Comparison of ENCODE assay signal across 1 mouse cellular context in the genomic region with DNA sequence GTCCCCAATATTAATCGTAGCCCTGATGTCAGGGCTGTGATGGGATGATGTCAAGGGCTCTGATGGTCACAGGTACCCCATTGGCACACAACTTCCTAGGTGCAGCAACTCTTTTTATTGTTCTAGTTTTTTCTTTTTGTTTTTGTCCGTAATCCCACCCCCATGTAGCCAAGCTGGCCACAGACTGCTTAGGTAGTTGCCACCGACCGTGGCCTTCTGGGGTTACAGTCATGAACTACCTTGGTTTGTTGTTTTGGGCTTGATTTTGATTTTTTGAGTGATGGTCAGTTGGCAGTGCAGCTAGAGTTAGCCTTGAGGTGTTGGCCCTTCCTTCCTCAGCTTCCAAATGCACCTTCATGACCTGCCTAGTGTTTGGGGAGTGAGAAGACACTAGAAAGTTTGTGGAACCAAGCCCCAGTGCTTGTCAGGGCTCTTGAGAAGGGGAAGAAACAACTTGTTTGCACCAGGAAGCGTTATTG.
TF ChIP-seq lines count a peak whose summit lies in the region.

A gene (minus strand): TSS at position 51 of the 479 bp plus-strand sequence.

TF ChIP-seq in MEL, 35 proteins besides CTCF, POLR2A, EP300 and RAD21 (continued from another document):
- no peak for TF ChIP-seq E2F4 (IDR thresholded peaks at IDR 0.05; ENCODE audit: borderline replicate concordance, low read depth, low read length)
- TF ChIP-seq ZC3H11A (IDR thresholded peaks at IDR 0.05; ENCODE audit: low read depth, low read length): no peak
- no peak for TF ChIP-seq NRF1 (IDR thresholded peaks at IDR 0.05; ENCODE audit: insufficient read depth, low read depth, low read length, poor library complexity, severe bottlenecking)
- no peak; the same call in 1 of the 2 replicates for TF ChIP-seq SIN3A (IDR thresholded peaks at IDR 0.05; ENCODE audit: low read length)
- TF ChIP-seq HCFC1 (IDR thresholded peaks at IDR 0.05; ENCODE audit: low read depth, low read length): no peak
- no peak for TF ChIP-seq ETS1 (IDR thresholded peaks at IDR 0.05; ENCODE audit: low read depth, low read length)
- no peak; the same call in 1 of the 2 replicates for TF ChIP-seq ELF1 (IDR thresholded peaks at IDR 0.05; ENCODE audit: low read depth, low read length)
- TF ChIP-seq USF2 (IDR thresholded peaks at IDR 0.05; ENCODE audit: borderline replicate concordance in 1 of 2, insufficient read depth in 1 of 2, low read depth in 1 of 2, low read length in 2 of 2): no peak
- no peak for TF ChIP-seq MXI1 (IDR thresholded peaks at IDR 0.05; ENCODE audit: low read depth, low read length)
- no peak for TF ChIP-seq GABPA (IDR thresholded peaks at IDR 0.05; ENCODE audit: low read depth, low read length)
- no peak for TF ChIP-seq JUND (IDR thresholded peaks at IDR 0.05; ENCODE audit: low read depth, low read length)
TF ChIP-seq in MEL: peak in this region for 0.
